ENCODE assay signal across 25 mouse cellular contexts in genomic region chr5:97359104-97359503, GRCm38 (mm10). TPM values are rescaled to one million over a fixed set of nuclear protein-coding genes. Genes with fewer than 3 reads are reported as not detected.
A peak's percentile ranks its signal among the peaks of the same experiment; 100 is the strongest.
DNase-seq lines count a peak whose midpoint lies in the region; ATAC-seq and TF ChIP-seq lines count a peak whose summit lies in the region.
"Had no signal": no experiment of that assay in that cellular context is flagged by ENCODE, and none has a peak within 500 bp of the region (broad histone marks: within the 10 kb centered on the region; RNA-seq: fewer than 3 reads in every experiment).

No protein-coding gene starts in this region.

- DNase-seq in heart, adult 2 months: no peak
- no peak for DNase-seq in lung, postnatal 0 days (ENCODE audit: low spot score)
- DNase-seq in lung, postnatal 4 days: no peak
- peak; percentile 50 for DNase-seq in brain, embryonic 14.5 days (ENCODE audit: low read depth)
- no peak for DNase-seq in stomach, postnatal 0 days (ENCODE audit: low spot score)
- DNase-seq in embryo, embryonic 9.5 days (ENCODE audit: extremely low spot score): no peak
- DNase-seq: adrenal gland, postnatal 10 days; cerebellum, adult 2 months; heart, postnatal 10 days; kidney, adult 11 months; liver, embryonic 13.5 days; lung, adult 2 months; right cerebral cortex, postnatal 14 days; thymus, postnatal 14 days had no signal

- no peak for ATAC-seq in heart, embryonic 11.5 days (replicated peaks; ENCODE audit: insufficient number of reproducible peaks, low FRiP score, low TSS enrichment)
- no peak for ATAC-seq in lung, postnatal 0 days
- ATAC-seq in stomach, postnatal 0 days (ENCODE audit: low FRiP score, low TSS enrichment): no peak

- no peak overlapping the region for H3K27ac ChIP-seq in heart, adult 2 months
- H3K27ac ChIP-seq in heart, embryonic 11.5 days (ENCODE audit: low read depth, low read length): no peak overlapping the region
- no peak overlapping the region for H3K27ac ChIP-seq in lung, postnatal 0 days (ENCODE audit: low read length)
- no peak overlapping the region for H3K27ac ChIP-seq in stomach, postnatal 0 days (replicated peaks)
- H3K27ac ChIP-seq: embryonic facial prominence, embryonic 15.5 days; heart, embryonic 10.5 days; limb, embryonic 13.5 days; liver, embryonic 13.5 days had no signal

- no peak overlapping the region for H3K4me3 ChIP-seq in heart, adult 2 months
- no peak overlapping the region for H3K4me3 ChIP-seq in heart, embryonic 11.5 days (ENCODE audit: low read depth, low read length)
- H3K4me3 ChIP-seq in lung, postnatal 0 days (ENCODE audit: low read depth, low read length): no peak overlapping the region
- no peak overlapping the region for H3K4me3 ChIP-seq in stomach, postnatal 0 days (ENCODE audit: low read depth, low read length)
- H3K4me3 ChIP-seq: embryonic facial prominence, embryonic 15.5 days; heart, embryonic 10.5 days; limb, embryonic 13.5 days; liver, embryonic 13.5 days; megakaryocyte, embryonic 14.5 days had no signal

- no peak for TF ChIP-seq EP300 in heart, adult 2 months (IDR thresholded peaks at IDR 0.05; ENCODE audit: insufficient read depth, low read depth, low read length)
- no peak for TF ChIP-seq EP300 in lung, postnatal 0 days (IDR thresholded peaks at IDR 0.05)
- TF ChIP-seq EP300 in stomach, postnatal 0 days (optimal IDR thresholded peaks at IDR 0.05): no peak

- 45% methylated on average over 4 of the region's 4 CpGs for WGBS in heart, adult 2 months
- 47% methylated on average over 4 of the region's 4 CpGs for WGBS in heart, embryonic 11.5 days (ENCODE audit: insufficient replicate concordance)
- 64% methylated on average over 4 of the region's 4 CpGs for WGBS in lung, postnatal 0 days
- 57% methylated on average over 4 of the region's 4 CpGs for WGBS in stomach, postnatal 0 days

- H3K36me3 ChIP-seq in heart, adult 2 months (ENCODE audit: control insufficient read depth, insufficient read depth, low read length): no peaks in the 10 kb centered on the region
- no peaks in the 10 kb centered on the region for H3K36me3 ChIP-seq in heart, embryonic 11.5 days (ENCODE audit: control insufficient read depth, insufficient read depth, low read length)
- H3K36me3 ChIP-seq in lung, postnatal 0 days (ENCODE audit: insufficient read depth, low read length): no peaks in the 10 kb centered on the region
- H3K36me3 ChIP-seq in stomach, postnatal 0 days (ENCODE audit: control insufficient read depth, insufficient read depth, low read length): no peaks in the 10 kb centered on the region
- H3K36me3 ChIP-seq: embryonic facial prominence, embryonic 15.5 days; heart, embryonic 10.5 days; limb, embryonic 13.5 days; liver, embryonic 13.5 days had no signal

- intact Hi-C loops in heart, adult 2 months (cut with DNase I): no loop called here

- no peak overlapping the region for H3K4me2 ChIP-seq in heart, embryonic 11.5 days
- no peak overlapping the region for H3K4me2 ChIP-seq in lung, postnatal 0 days (replicated peaks; ENCODE audit: low read depth, low read length)
- no peak overlapping the region for H3K4me2 ChIP-seq in stomach, postnatal 0 days (replicated peaks; ENCODE audit: low read depth)
- H3K4me2 ChIP-seq: embryonic facial prominence, embryonic 15.5 days; limb, embryonic 13.5 days; liver, embryonic 13.5 days had no signal

- no peaks in the 10 kb centered on the region for H3K27me3 ChIP-seq in heart, adult 2 months (ENCODE audit: control insufficient read depth, insufficient read depth, low read length)
- H3K27me3 ChIP-seq in heart, embryonic 11.5 days (ENCODE audit: control insufficient read depth, insufficient read depth, low read length): no peaks in the 10 kb centered on the region
- H3K27me3 ChIP-seq in lung, postnatal 0 days (replicated peaks; ENCODE audit: insufficient read depth, low read length): no peaks in the 10 kb centered on the region
- no peaks in the 10 kb centered on the region for H3K27me3 ChIP-seq in stomach, postnatal 0 days (ENCODE audit: control insufficient read depth, insufficient read depth, low read length)
- H3K27me3 ChIP-seq: embryonic facial prominence, embryonic 15.5 days; limb, embryonic 13.5 days; liver, embryonic 13.5 days; megakaryocyte, embryonic 14.5 days had no signal

- TF ChIP-seq POLR2A in heart, adult 2 months (IDR thresholded peaks at IDR 0.05; ENCODE audit: insufficient read depth, low read depth, low read length): no peak
- TF ChIP-seq POLR2A in brain, embryonic 14.5 days (IDR thresholded peaks at IDR 0.05; ENCODE audit: borderline replicate concordance, extremely low read depth, insufficient read depth, insufficient read length, poor library complexity, severe bottlenecking): no peak

- no peak overlapping the region for H3K9ac ChIP-seq in heart, adult 2 months (ENCODE audit: low read depth, low read length)
- H3K9ac ChIP-seq in heart, embryonic 11.5 days (ENCODE audit: low read depth, low read length): no peak overlapping the region
- H3K9ac ChIP-seq in lung, postnatal 0 days (replicated peaks; ENCODE audit: low read depth): no peak overlapping the region
- H3K9ac ChIP-seq in stomach, postnatal 0 days (ENCODE audit: low read length): no peak overlapping the region
- H3K9ac ChIP-seq: embryonic facial prominence, embryonic 15.5 days; limb, embryonic 13.5 days; liver, embryonic 13.5 days had no signal

- H3K79me2 ChIP-seq in heart, adult 2 months (replicated peaks; ENCODE audit: control insufficient read depth, insufficient read depth, low read length): no peaks in the 10 kb centered on the region

- no peaks in the 10 kb centered on the region for H3K4me1 ChIP-seq in heart, adult 2 months (ENCODE audit: control insufficient read depth, insufficient read depth, low read length)
- no peaks in the 10 kb centered on the region for H3K4me1 ChIP-seq in heart, embryonic 11.5 days (ENCODE audit: control insufficient read depth, insufficient read depth, low read length)
- H3K4me1 ChIP-seq in lung, postnatal 0 days (ENCODE audit: insufficient read depth, low read depth, low read length): no peaks in the 10 kb centered on the region
- H3K4me1 ChIP-seq in stomach, postnatal 0 days (replicated peaks; ENCODE audit: control insufficient read depth, insufficient read depth): no peaks in the 10 kb centered on the region
- H3K4me1 ChIP-seq: embryonic facial prominence, embryonic 15.5 days; limb, embryonic 13.5 days; liver, embryonic 13.5 days; megakaryocyte, embryonic 14.5 days had no signal

- TF ChIP-seq CTCF in heart, adult 2 months (IDR thresholded peaks at IDR 0.05): peak; percentile 15; the same call in 1 of the 2 replicates
- 0 out of 2 replicates have a peak, but pooled peaks have one; percentile 16 for TF ChIP-seq CTCF in lung, postnatal 0 days (IDR thresholded peaks at IDR 0.05)
- TF ChIP-seq CTCF in brain, embryonic 14.5 days (IDR thresholded peaks at IDR 0.05; ENCODE audit: borderline replicate concordance, extremely low read depth, insufficient read depth, insufficient read length): peak; percentile 8; the same call in 1 of the 2 replicates
- TF ChIP-seq CTCF in stomach, postnatal 0 days (IDR thresholded peaks at IDR 0.05; ENCODE audit: low read depth): peak; percentile 22; the same call in 1 of the 2 replicates

- 0 out of 2 replicates have a peak, but pooled peaks cover 2% of the 10 kb centered on the region for H3K9me3 ChIP-seq in heart, embryonic 11.5 days (replicated peaks; ENCODE audit: control insufficient read depth, low read length)
- no peaks in the 10 kb centered on the region for H3K9me3 ChIP-seq in lung, postnatal 0 days (ENCODE audit: low read length)
- no peaks in the 10 kb centered on the region for H3K9me3 ChIP-seq in stomach, postnatal 0 days (ENCODE audit: control insufficient read depth, low read length)
- H3K9me3 ChIP-seq: embryonic facial prominence, embryonic 15.5 days; heart, embryonic 10.5 days; limb, embryonic 13.5 days; liver, embryonic 13.5 days; megakaryocyte, embryonic 14.5 days had no signal

RNA-seq across cellular contexts. Expression of gene Naa11, which starts 33.1 kb away (rescaled TPM):
- total RNA-seq in heart, adult 2 months (2021): not detected
- polyA plus RNA-seq in heart, adult 2 months (2012; rRNA removed): not detected in 2 replicates
- 0.06 TPM in 1 of 2 replicates, not detected in the other for polyA plus RNA-seq in heart, embryonic 11.5 days (2014; fragmentation: Nextera tagmentation; extraction: Ambion mirVana)
- 0.04 and 0.05 TPM in 2 replicates for polyA plus RNA-seq in lung, postnatal 0 days (2015; fragmentation: Nextera tagmentation; extraction: Ambion mirVana)
- not detected in 2 replicates for polyA plus RNA-seq in brain, embryonic 14.5 days (2012; rRNA removed)
- not detected in 2 replicates for polyA plus RNA-seq in stomach, postnatal 0 days (2015; fragmentation: Nextera tagmentation; extraction: Ambion mirVana)
- total RNA-seq: adrenal gland, postnatal 10 days; gastrocnemius, adult 18-20 months; heart, postnatal 10 days; layer of hippocampus, postnatal 25 days; neutrophil, adult 5-6 weeks had no signal
- polyA plus RNA-seq: cerebellum, adult 2 months; embryonic facial prominence, embryonic 15.5 days; gonadal fat pad, adult 2 months; heart, embryonic 10.5 days; hindbrain, embryonic 11.5 days; kidney, embryonic 16.5 days; limb, embryonic 13.5 days; liver, embryonic 13.5 days; lung, adult 2 months had no signal
